Comparison of ENCODE assay signal across 8 mouse cellular contexts in the genomic region with DNA sequence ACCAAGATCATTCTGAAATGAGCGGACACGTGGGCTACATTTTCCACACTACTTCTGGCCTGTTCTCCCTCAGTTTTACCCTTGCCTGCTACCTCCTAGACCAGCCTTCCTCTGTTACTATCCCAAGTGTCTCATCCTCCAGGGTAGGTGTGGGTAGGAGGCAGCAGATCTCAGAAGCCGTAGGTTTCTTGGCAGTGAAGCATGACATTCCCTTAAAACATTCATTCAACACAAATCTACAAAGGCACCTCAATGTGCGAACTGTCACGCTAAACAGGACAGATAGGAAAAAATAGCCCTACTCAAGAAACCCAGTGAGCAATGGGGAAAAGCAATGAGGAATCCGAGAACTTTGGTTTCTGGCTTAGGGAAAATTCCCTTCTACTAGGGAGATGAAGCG. TPM values are rescaled to one million over a fixed set of nuclear protein-coding genes. Genes with fewer than 3 reads are reported as not detected.
DNase-seq lines count a peak whose midpoint lies in the region; ATAC-seq and TF ChIP-seq lines count a peak whose summit lies in the region.

No protein-coding gene starts in this region.

- no peak for DNase-seq in gastrocnemius, adult 2 months
- DNase-seq in gastrocnemius, postnatal 25 days: no peak
- DNase-seq in A20 (ENCODE audit: low read depth, low spot score): peak; percentile 21
- DNase-seq in forebrain, embryonic 14.5 days (ENCODE audit: low spot score): no peak
- DNase-seq in liver, embryonic 14.5 days (ENCODE audit: low read depth in 3 of 3, low spot score in 3 of 3): no peak
- DNase-seq in B cell, adult 2 months: no peak
- DNase-seq in right cerebral cortex, postnatal 14 days: no peak

- TF ChIP-seq EP300 in liver, embryonic 14.5 days (IDR thresholded peaks at IDR 0.05; ENCODE audit: low read depth): no peak

- no peaks in the 10 kb centered on the region for H3K27me3 ChIP-seq in forebrain, embryonic 14.5 days (replicated peaks; ENCODE audit: control insufficient read depth, insufficient read depth, low read length)
- H3K27me3 ChIP-seq in liver, embryonic 14.5 days (ENCODE audit: control insufficient read depth, insufficient read depth, low read length): peaks cover 9% of the 10 kb centered on the region

- H3K4me1 ChIP-seq in forebrain, embryonic 14.5 days (ENCODE audit: control insufficient read depth, insufficient read depth, low read length): peaks cover 48% of the 10 kb centered on the region
- H3K4me1 ChIP-seq in liver, embryonic 14.5 days (replicated peaks; ENCODE audit: control insufficient read depth in 2 of 2, insufficient read depth in 2 of 2, low read length in 1 of 2): peaks cover 8 to 38% of the 10 kb centered on the region in 2 experiments

- 65% methylated on average over 7 of the region's 7 CpGs for WGBS in forebrain, embryonic 14.5 days
- WGBS in liver, embryonic 14.5 days (ENCODE audit: insufficient replicate concordance): 75% methylated on average over 7 of the region's 7 CpGs

- peak overlapping the region; percentile 99 for H3K4me2 ChIP-seq in forebrain, embryonic 14.5 days (ENCODE audit: low read length)
- H3K4me2 ChIP-seq in liver, embryonic 14.5 days (ENCODE audit: low read depth): peak overlapping the region; percentile 100

- TF ChIP-seq CTCF in gastrocnemius, adult 2 months (IDR thresholded peaks at IDR 0.05): no peak
- no peak for TF ChIP-seq CTCF in liver, embryonic 14.5 days (IDR thresholded peaks at IDR 0.05; ENCODE audit: low read depth)

- ATAC-seq in forebrain, embryonic 14.5 days: no peak
- no peak for ATAC-seq in liver, embryonic 14.5 days (ENCODE audit: insufficient read depth)
- ATAC-seq in granulocyte monocyte progenitor cell, adult 5-6 weeks (replicated peaks; ENCODE audit: poor library complexity, severe bottlenecking): no peak

- peak overlapping the region; percentile 92; the same call in 1 of the 2 replicates for H3K9ac ChIP-seq in forebrain, embryonic 14.5 days (ENCODE audit: low read length)
- no peak overlapping the region for H3K9ac ChIP-seq in liver, embryonic 14.5 days (replicated peaks)

- peak overlapping the region; percentile 86 for H3K4me3 ChIP-seq in gastrocnemius, adult 2 months
- peak overlapping the region; percentile 77 for H3K4me3 ChIP-seq in forebrain, embryonic 14.5 days (ENCODE audit: low read depth, low read length)
- no peak overlapping the region for H3K4me3 ChIP-seq in liver, embryonic 14.5 days (ENCODE audit: insufficient read depth in 1 of 2, low read depth in 2 of 2, low read length in 2 of 2)

- intact Hi-C loops in gastrocnemius, adult 2 months (cut with DNase I): loop anchor here (10.0 kb wide), 2 partner anchors 348 to 582 kb away; partner anchors contain the start of genes Gabarap and Phf23

- H3K36me3 ChIP-seq in forebrain, embryonic 14.5 days (ENCODE audit: control insufficient read depth, insufficient read depth, low read length): peaks cover 26% of the 10 kb centered on the region
- no peaks in the 10 kb centered on the region for H3K36me3 ChIP-seq in liver, embryonic 14.5 days (replicated peaks; ENCODE audit: control insufficient read depth, insufficient read depth, low read depth)

- peak overlapping the region; percentile 94 for H3K27ac ChIP-seq in gastrocnemius, adult 2 months
- peak overlapping the region; percentile 99; the same call in 1 of the 2 replicates for H3K27ac ChIP-seq in forebrain, embryonic 14.5 days (ENCODE audit: low read depth, low read length)
- H3K27ac ChIP-seq in liver, embryonic 14.5 days: no peak overlapping the region

- no peaks in the 10 kb centered on the region for H3K9me3 ChIP-seq in forebrain, embryonic 14.5 days (replicated peaks; ENCODE audit: control insufficient read depth, low read length)
- no peaks in the 10 kb centered on the region for H3K9me3 ChIP-seq in liver, embryonic 14.5 days (ENCODE audit: control insufficient read depth, low read length)

RNA-seq across cellular contexts. Expression of gene Kdm6b, which starts 0.9 kb away (rescaled TPM):
- 10 to 100 TPM; 23.9 to 24.5 TPM for total RNA-seq in gastrocnemius, adult 2 months (2021)
- total RNA-seq in gastrocnemius, postnatal 25 days (2021): 10 to 100 TPM; 23.9 to 27.7 TPM
- polyA plus RNA-seq in forebrain, embryonic 14.5 days (2014; fragmentation: Nextera tagmentation; extraction: Ambion mirVana): 28.7 and 38.2 TPM in 2 replicates
- polyA plus RNA-seq in liver, embryonic 14.5 days (2012; rRNA removed): 1.1 and 1.4 TPM in 2 replicates
- polyA plus RNA-seq in liver, embryonic 14.5 days (2014; fragmentation: Nextera tagmentation; extraction: Ambion mirVana): 2.9 TPM in 2 replicates
- total RNA-seq in granulocyte monocyte progenitor cell, adult 5-6 weeks (2014; fragmentation: Nextera tagmentation): 12.1 and 14.4 TPM in 2 replicates
- 0.99 and 2.8 TPM in 2 replicates for total RNA-seq in granulocyte monocyte progenitor cell, adult 5-6 weeks (2017)

RNA-seq across cellular contexts. Expression of gene Tmem88, which starts 14.5 kb away (rescaled TPM):
- 1 to 10 TPM; 6.5 to 7.4 TPM for total RNA-seq in gastrocnemius, adult 2 months (2021)
- 1 to 10 TPM; 6.1 to 7.0 TPM for total RNA-seq in gastrocnemius, postnatal 25 days (2021)
- polyA plus RNA-seq in forebrain, embryonic 14.5 days (2014; fragmentation: Nextera tagmentation; extraction: Ambion mirVana): 4.7 and 5.7 TPM in 2 replicates
- polyA plus RNA-seq in liver, embryonic 14.5 days (2012; rRNA removed): 3.7 and 5.3 TPM in 2 replicates
- 4.6 TPM in 2 replicates for polyA plus RNA-seq in liver, embryonic 14.5 days (2014; fragmentation: Nextera tagmentation; extraction: Ambion mirVana)
- total RNA-seq in granulocyte monocyte progenitor cell, adult 5-6 weeks (2014; fragmentation: Nextera tagmentation): not detected in 2 replicates
- 0.56 TPM in 1 of 2 replicates, not detected in the other for total RNA-seq in granulocyte monocyte progenitor cell, adult 5-6 weeks (2017)

RNA-seq across cellular contexts. Expression of gene Cyb5d1, which starts 17.1 kb away (rescaled TPM):
- 10 to 100 TPM; 34.9 to 36.0 TPM for total RNA-seq in gastrocnemius, adult 2 months (2021)
- 10 to 100 TPM; 26.5 to 26.9 TPM for total RNA-seq in gastrocnemius, postnatal 25 days (2021)
- 31.1 and 36.4 TPM in 2 replicates for polyA plus RNA-seq in forebrain, embryonic 14.5 days (2014; fragmentation: Nextera tagmentation; extraction: Ambion mirVana)
- 4.8 and 8.3 TPM in 2 replicates for polyA plus RNA-seq in liver, embryonic 14.5 days (2012; rRNA removed)
- polyA plus RNA-seq in liver, embryonic 14.5 days (2014; fragmentation: Nextera tagmentation; extraction: Ambion mirVana): 6.2 and 7.3 TPM in 2 replicates
- 22.8 and 25.2 TPM in 2 replicates for total RNA-seq in granulocyte monocyte progenitor cell, adult 5-6 weeks (2014; fragmentation: Nextera tagmentation)
- total RNA-seq in granulocyte monocyte progenitor cell, adult 5-6 weeks (2017): 32.7 and 38.2 TPM in 2 replicates

RNA-seq across cellular contexts. Expression of gene Naa38, which starts 17.3 kb away (rescaled TPM):
- total RNA-seq in gastrocnemius, adult 2 months (2021): 10 to 100 TPM; 62.4 to 86.0 TPM
- 10 to 100 TPM; 60.4 to 65.0 TPM for total RNA-seq in gastrocnemius, postnatal 25 days (2021)
- 106 and 142 TPM in 2 replicates for polyA plus RNA-seq in forebrain, embryonic 14.5 days (2014; fragmentation: Nextera tagmentation; extraction: Ambion mirVana)
- 70.9 and 76.9 TPM in 2 replicates for polyA plus RNA-seq in liver, embryonic 14.5 days (2012; rRNA removed)
- 120 and 127 TPM in 2 replicates for polyA plus RNA-seq in liver, embryonic 14.5 days (2014; fragmentation: Nextera tagmentation; extraction: Ambion mirVana)
- total RNA-seq in granulocyte monocyte progenitor cell, adult 5-6 weeks (2014; fragmentation: Nextera tagmentation): 164 and 170 TPM in 2 replicates
- total RNA-seq in granulocyte monocyte progenitor cell, adult 5-6 weeks (2017): 112 and 181 TPM in 2 replicates

RNA-seq across cellular contexts. Expression of gene Chd3, which starts 43.3 kb away (rescaled TPM):
- total RNA-seq in gastrocnemius, adult 2 months (2021): 1 to 10 TPM; 6.8 to 9.4 TPM
- 10 to 100 TPM; 12.0 to 13.9 TPM for total RNA-seq in gastrocnemius, postnatal 25 days (2021)
- polyA plus RNA-seq in forebrain, embryonic 14.5 days (2014; fragmentation: Nextera tagmentation; extraction: Ambion mirVana): 70.3 and 77.3 TPM in 2 replicates
- polyA plus RNA-seq in liver, embryonic 14.5 days (2012; rRNA removed): 13.7 and 14.3 TPM in 2 replicates
- polyA plus RNA-seq in liver, embryonic 14.5 days (2014; fragmentation: Nextera tagmentation; extraction: Ambion mirVana): 1.9 and 2.4 TPM in 2 replicates
- total RNA-seq in granulocyte monocyte progenitor cell, adult 5-6 weeks (2014; fragmentation: Nextera tagmentation): 37.0 and 59.8 TPM in 2 replicates
- 26.9 and 37.7 TPM in 2 replicates for total RNA-seq in granulocyte monocyte progenitor cell, adult 5-6 weeks (2017)

Comparison
In these comparisons a context has a peak if more than half of its experiments do, and no peak if none do; other contexts are left out.
1. H3K4me3 ChIP-seq: peak in gastrocnemius, adult 2 months (single experiment) and forebrain, embryonic 14.5 days (single experiment); none in liver, embryonic 14.5 days (0 of 2).
2. RNA of gene Tmem88, which starts 14.5 kb away (total RNA-seq): 6.5 to 7.4 TPM in gastrocnemius, adult 2 months and 6.1 to 7.0 TPM in gastrocnemius, postnatal 25 days; 0.56 TPM in granulocyte monocyte progenitor cell, adult 5-6 weeks; every median in the first group is over 4 times any median in the second.